11 mouse cellular contexts compared by ENCODE assay signal in the genomic region with DNA sequence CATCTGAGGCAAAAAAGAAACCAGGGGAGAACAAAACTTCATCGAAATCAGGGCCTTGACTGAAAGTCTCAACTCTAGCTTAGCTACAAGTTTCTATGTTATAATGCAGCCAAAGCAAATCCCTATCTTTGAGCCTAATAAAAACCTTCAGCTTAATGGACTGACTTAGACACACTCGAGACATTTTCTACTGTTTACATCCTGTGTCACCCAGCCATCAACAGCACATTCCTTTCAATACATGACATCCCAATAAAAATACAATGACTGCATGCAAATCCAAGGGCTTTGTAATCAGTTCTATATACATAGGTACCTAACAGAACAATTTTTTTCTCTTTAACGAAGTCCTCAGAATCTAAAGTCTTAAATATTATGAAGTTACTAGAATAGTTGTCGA. TPM values are rescaled to one million over a fixed set of nuclear protein-coding genes. Genes with fewer than 3 reads are reported as not detected.
A peak's percentile ranks its signal among the peaks of the same experiment; 100 is the strongest.
DNase-seq lines count a peak whose midpoint lies in the region; ATAC-seq and TF ChIP-seq lines count a peak whose summit lies in the region.
"Had no signal": no experiment of that assay in that cellular context is flagged by ENCODE, and none has a peak within 500 bp of the region (broad histone marks: within the 10 kb centered on the region; RNA-seq: fewer than 3 reads in every experiment).

No protein-coding gene starts in this region.

- peak overlapping the region; percentile 74 for H3K9ac ChIP-seq in heart, embryonic 13.5 days
- H3K9ac ChIP-seq in ES-E14 (ENCODE audit: insufficient read depth, low read depth, low read length, poor library complexity, severe bottlenecking) = no peak overlapping the region
- H3K9ac ChIP-seq in hindbrain, embryonic 13.5 days = peak overlapping the region; percentile 56; the same call in 1 of the 2 replicates
- peak overlapping the region; percentile 24; the same call in 1 of the 2 replicates for H3K9ac ChIP-seq in midbrain, embryonic 11.5 days (ENCODE audit: low read length)

- H3K4me3 ChIP-seq in heart, embryonic 13.5 days = peak overlapping the region; percentile 94
- H3K4me3 ChIP-seq in ES-E14 (ENCODE audit: insufficient read depth in 1 of 2, low read depth in 1 of 2, low read length in 2 of 2, poor library complexity in 1 of 2, severe bottlenecking in 1 of 2) = peak overlapping the region; percentile 15 to 63
- H3K4me3 ChIP-seq in hindbrain, embryonic 13.5 days = peak overlapping the region; percentile 89
- H3K4me3 ChIP-seq in midbrain, embryonic 11.5 days (ENCODE audit: low read depth, low read length) = peak overlapping the region; percentile 32

- peak overlapping the region; percentile 86 for H3K4me2 ChIP-seq in heart, embryonic 13.5 days
- peak overlapping the region; percentile 84 for H3K4me2 ChIP-seq in hindbrain, embryonic 13.5 days
- peak overlapping the region; percentile 56 for H3K4me2 ChIP-seq in midbrain, embryonic 11.5 days

- H3K4me1 ChIP-seq in heart, embryonic 13.5 days = peaks cover 59% of the 10 kb centered on the region
- H3K4me1 ChIP-seq in ES-E14 (ENCODE audit: control insufficient read depth in 2 of 2, insufficient read depth in 2 of 2, low read length in 2 of 2, poor library complexity in 1 of 2) = peaks cover 0 to 4% of the 10 kb centered on the region in 2 experiments; a peak in 2 of 4 replicates
- H3K4me1 ChIP-seq in hindbrain, embryonic 13.5 days (replicated peaks) = peaks cover 52% of the 10 kb centered on the region
- peaks cover 32% of the 10 kb centered on the region for H3K4me1 ChIP-seq in midbrain, embryonic 11.5 days (ENCODE audit: control insufficient read depth, insufficient read depth, low read length)

- no peaks in the 10 kb centered on the region for H3K9me3 ChIP-seq in heart, embryonic 13.5 days
- no peaks in the 10 kb centered on the region for H3K9me3 ChIP-seq in ES-E14 (ENCODE audit: control insufficient read depth, insufficient read depth, low read depth, low read length)
- no peaks in the 10 kb centered on the region for H3K9me3 ChIP-seq in hindbrain, embryonic 13.5 days
- no peaks in the 10 kb centered on the region for H3K9me3 ChIP-seq in midbrain, embryonic 11.5 days (ENCODE audit: control insufficient read depth, low read length)

- 45% methylated on average over 4 of the region's 4 CpGs for WGBS in heart, embryonic 13.5 days
- WGBS in hindbrain, embryonic 13.5 days = 50% methylated on average over 4 of the region's 4 CpGs
- 59% methylated on average over 4 of the region's 4 CpGs for WGBS in midbrain, embryonic 11.5 days

- no peak overlapping the region for H3K27ac ChIP-seq in heart, embryonic 13.5 days (replicated peaks)
- no peak overlapping the region for H3K27ac ChIP-seq in ES-E14 (ENCODE audit: insufficient read depth, low read depth, low read length, poor library complexity, severe bottlenecking)
- no peak overlapping the region for H3K27ac ChIP-seq in hindbrain, embryonic 13.5 days
- no peak overlapping the region for H3K27ac ChIP-seq in midbrain, embryonic 11.5 days (ENCODE audit: low read depth, low read length)

- no peak for DNase-seq in heart, adult 9 months (ENCODE audit: low spot score in 2 of 2)
- DNase-seq in ES-E14 (ENCODE audit: low read depth, low spot score) = no peak
- no peak for DNase-seq in midbrain, embryonic 11.5 days (ENCODE audit: low spot score, missing footprints)
- no peak for DNase-seq in layer of hippocampus, postnatal 14 days (ENCODE audit: low spot score in 2 of 2)
- no peak for DNase-seq in cerebellum, postnatal 14 days
- no peak for DNase-seq in kidney, adult 8-10 months

- H3K36me3 ChIP-seq in heart, embryonic 13.5 days = peaks cover 25% of the 10 kb centered on the region
- H3K36me3 ChIP-seq in ES-E14 (ENCODE audit: control insufficient read depth, insufficient read depth, low read length, poor library complexity, severe bottlenecking) = peaks cover 4% of the 10 kb centered on the region
- peaks cover 3% of the 10 kb centered on the region; the same call in 1 of the 2 replicates for H3K36me3 ChIP-seq in hindbrain, embryonic 13.5 days
- H3K36me3 ChIP-seq in midbrain, embryonic 11.5 days (ENCODE audit: control insufficient read depth, insufficient read depth, low read length) = no peaks in the 10 kb centered on the region

- in situ Hi-C loops in ES-E14 (cut with MboI; ENCODE audit: low sequenced_read_pairs in 2 of 2, unreplicated experiment in 2 of 2) = no loop called here

- ATAC-seq in heart, embryonic 13.5 days (ENCODE audit: extremely low read depth, insufficient number of reproducible peaks, low FRiP score, low TSS enrichment) = no peak
- ATAC-seq in hindbrain, embryonic 13.5 days (ENCODE audit: low FRiP score) = no peak
- ATAC-seq in midbrain, embryonic 11.5 days (ENCODE audit: low FRiP score) = no peak

- H3K27me3 ChIP-seq in heart, embryonic 13.5 days (replicated peaks) = no peaks in the 10 kb centered on the region
- H3K27me3 ChIP-seq in hindbrain, embryonic 13.5 days = no peaks in the 10 kb centered on the region
- no peaks in the 10 kb centered on the region for H3K27me3 ChIP-seq in midbrain, embryonic 11.5 days (ENCODE audit: control insufficient read depth, insufficient read depth, low read length)

TF ChIP-seq in ES-E14, 5 proteins besides CTCF, POLR2A, EP300 and RAD21:
- TF ChIP-seq CHD2 (IDR thresholded peaks at IDR 0.05; ENCODE audit: low read depth, low read length) (no peak), MAFK (IDR thresholded peaks at IDR 0.05; ENCODE audit: insufficient read depth, low read depth, low read length) (no peak)

RNA-seq across cellular contexts. Expression of gene Calm2, which starts 2.0 kb away (rescaled TPM):
- 550 and 637 TPM in 2 replicates for polyA plus RNA-seq in heart, embryonic 13.5 days (2015; fragmentation: Nextera tagmentation; extraction: Ambion mirVana)
- total RNA-seq in ES-E14 (2012; rRNA removed) = 208 and 358 TPM in 2 replicates
- polyA plus RNA-seq in hindbrain, embryonic 13.5 days (2015; fragmentation: Nextera tagmentation; extraction: Ambion mirVana) = 2,223 and 2,271 TPM in 2 replicates
- polyA plus RNA-seq in midbrain, embryonic 11.5 days (2014; fragmentation: Nextera tagmentation; extraction: Ambion mirVana) = 1,326 and 1,445 TPM in 2 replicates
- 1,000 to 10,000 TPM; 2,088 to 2,105 TPM for total RNA-seq in layer of hippocampus, postnatal 14 days (2021)

RNA-seq across cellular contexts. Expression of gene Stpg4, which starts 17.2 kb away (rescaled TPM):
- polyA plus RNA-seq in heart, embryonic 13.5 days (2015; fragmentation: Nextera tagmentation; extraction: Ambion mirVana) = 0.27 TPM in 1 of 2 replicates, not detected in the other
- not detected in 2 replicates for total RNA-seq in ES-E14 (2012; rRNA removed)
- polyA plus RNA-seq in hindbrain, embryonic 13.5 days (2015; fragmentation: Nextera tagmentation; extraction: Ambion mirVana) = not detected in 2 replicates
- not detected in 2 replicates for polyA plus RNA-seq in midbrain, embryonic 11.5 days (2014; fragmentation: Nextera tagmentation; extraction: Ambion mirVana)
- total RNA-seq in layer of hippocampus, postnatal 14 days (2021) = not detected
- total RNA-seq: gastrocnemius, postnatal 4 days; neutrophil, adult 5-6 weeks had no signal
- polyA plus RNA-seq: brain, embryonic 14.5 days had no signal

Comparison
In these comparisons a context has a peak if more than half of its experiments do, and no peak if none do; other contexts are left out.
1. H3K4me3 ChIP-seq: peak in every context shown above with its lines; median percentile 94 in heart, embryonic 13.5 days; 89 in hindbrain, embryonic 13.5 days; 39 in ES-E14; 32 in midbrain, embryonic 11.5 days.